Mouse (Mus musculus) brown adipose tissue, adult 24 weeks (tissue): ENCODE results near the gene Spag9. TPM values are rescaled to one million over a fixed set of nuclear protein-coding genes. Genes with fewer than 3 reads are reported as not detected.

Experiments
- H3K27ac ChIP-seq: fragments of 200-500 bp; replicated peaks from 2 replicates; pipeline ENCODE4 v1.5.1; 2012; ENCODE audit warnings: low read depth, mild to moderate bottlenecking, low read length
- H3K4me1 ChIP-seq: fragments of 200-500 bp; 2 replicates; pipeline ENCODE4 v1.6.1; 2012; ENCODE audit warnings: low read length, mixed read lengths; ENCODE audit not compliant: control insufficient read depth, insufficient read depth, insufficient read length
- H3K4me3 ChIP-seq: fragments of 200-500 bp; 2 replicates; pipeline ENCODE4 v1.5.1; 2012; ENCODE audit warnings: low read depth, mild to moderate bottlenecking, low read length, moderate library complexity; ENCODE audit not compliant: insufficient read depth
- polyA plus RNA-seq: library from polyadenylated mRNA; stranded (reverse); fragments of >200 nt; gene quantifications from 2 replicates; pipeline ENCODE4 v1.2.4, GENCODE M21; 2012; ENCODE audit not compliant: missing spikeins, insufficient read depth, insufficient read length

Gene Spag9
- 39.2 and 45.7 TPM in 2 replicates for polyA plus RNA-seq

DNA sequence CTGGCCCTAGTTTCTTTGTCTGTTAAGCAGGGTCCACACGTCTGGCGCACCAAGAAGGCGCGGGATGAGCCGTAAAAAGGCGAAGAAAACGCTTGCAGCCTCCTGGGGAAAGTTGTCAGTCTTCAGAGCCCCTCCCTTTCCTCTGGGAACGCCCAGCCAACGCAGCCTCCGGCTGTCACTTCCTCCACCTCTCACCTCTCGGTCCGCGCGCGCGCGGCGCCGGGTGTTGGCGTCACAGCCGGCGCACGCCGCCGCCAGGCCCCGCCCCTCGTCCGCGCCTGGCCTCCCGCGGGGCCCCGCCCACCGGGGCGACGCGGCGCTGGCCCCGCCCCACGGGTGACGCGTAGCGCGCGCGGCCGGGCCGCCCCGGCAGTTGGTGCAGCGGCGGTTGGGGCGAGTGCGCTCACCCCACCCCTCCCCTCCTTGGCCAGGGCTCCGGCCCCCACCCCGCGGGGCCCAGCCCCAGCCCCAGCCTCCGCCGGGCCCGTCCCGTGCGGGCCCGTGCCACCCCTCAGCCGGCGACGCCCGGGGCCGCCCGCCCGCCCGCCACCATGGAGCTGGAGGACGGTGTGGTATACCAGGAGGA is at the start of gene Spag9:
Gene Spag9, plus strand, starts transcription at position 372 of the 586 bp plus-strand sequence.
- Histone ChIP-seq H3K4me3 (peak within 1 kb of the TSS; percentile 99), H3K4me1 (peaks cover 9% of the 10 kb centered on the region), H3K27ac (peak within 1 kb of the TSS; percentile 99)

DNA sequence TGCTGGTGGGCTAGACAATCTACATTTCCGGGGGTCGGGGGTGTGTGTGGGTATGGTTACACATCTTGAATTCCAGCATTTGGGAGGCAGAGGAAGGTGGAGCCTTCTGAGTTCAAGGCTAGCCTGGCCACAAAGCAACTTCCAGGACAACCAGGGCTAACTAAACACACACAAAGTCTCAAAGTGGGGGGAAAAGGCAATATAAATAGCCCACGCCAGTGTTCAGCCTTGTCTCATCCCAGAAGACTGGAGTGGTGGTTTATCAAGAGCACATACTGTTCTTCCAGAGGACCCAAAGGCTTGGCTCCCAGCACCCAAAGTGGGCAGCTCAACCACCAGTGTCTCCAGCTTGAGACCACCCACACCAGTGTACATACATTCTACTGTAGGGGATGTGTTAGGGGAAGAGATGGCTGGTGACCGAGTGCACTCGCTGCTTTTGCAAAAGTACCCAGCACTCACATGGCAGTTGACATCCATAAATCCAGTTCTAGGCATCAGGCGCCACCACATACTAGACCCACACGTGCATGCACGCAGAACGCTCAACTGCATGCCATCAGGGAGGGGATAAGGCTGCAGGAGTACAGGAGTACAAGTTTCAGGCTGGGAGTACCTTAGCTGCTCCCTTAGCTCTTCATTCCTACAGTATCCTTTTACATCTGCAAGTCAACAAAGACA is 46.9 kb upstream of the Spag9 start:
- no peak overlapping the region for H3K4me3 ChIP-seq
- H3K4me1 ChIP-seq: peaks cover 8% of the 10 kb centered on the region
- no peak overlapping the region for H3K27ac ChIP-seq

DNA sequence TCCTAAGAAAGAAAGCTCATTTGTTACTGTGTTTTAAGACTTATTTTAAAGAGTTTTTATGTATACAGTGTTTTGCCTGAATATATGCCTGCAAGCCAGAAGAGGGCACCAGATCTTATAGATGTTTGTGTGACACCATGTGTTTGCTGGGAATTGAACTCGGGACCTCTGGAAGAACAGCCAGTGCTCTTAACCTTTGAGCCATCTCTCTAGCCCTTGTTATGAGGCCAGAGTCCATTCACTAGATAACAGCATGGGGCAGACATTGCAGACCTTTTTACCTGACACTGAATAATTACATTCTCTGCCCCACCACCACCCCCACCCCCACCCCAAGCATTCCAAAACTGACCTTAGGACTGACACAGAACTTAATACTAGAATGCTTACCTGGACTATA is 45.8 kb upstream of the Spag9 start:
- H3K27ac ChIP-seq: no peak overlapping the region
- H3K4me3 ChIP-seq: no peak overlapping the region
- peaks cover 8% of the 10 kb centered on the region for H3K4me1 ChIP-seq

DNA sequence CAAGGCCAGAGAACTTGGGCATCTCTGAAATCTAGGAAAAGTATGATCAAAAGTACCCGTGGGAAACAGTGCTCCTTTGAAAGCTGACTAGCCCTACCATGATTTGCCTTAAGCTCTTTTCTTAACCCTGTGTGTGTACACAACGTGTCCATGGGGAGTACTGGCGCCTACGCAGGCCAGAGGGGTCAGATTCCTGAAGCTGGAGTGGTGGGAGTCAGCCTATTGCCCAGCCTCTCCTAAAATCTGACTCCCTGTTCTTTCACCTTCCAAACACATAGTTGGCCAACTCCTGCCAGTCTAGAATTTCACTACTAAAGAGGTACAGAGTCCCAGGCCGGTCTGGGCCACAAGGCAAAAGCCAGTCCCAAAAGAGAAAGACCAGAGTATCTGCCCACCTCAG is 43.5 kb upstream of the Spag9 start:
- Histone ChIP-seq H3K4me3 (no peak overlapping the region), H3K27ac (no peak overlapping the region), H3K4me1 (peaks cover 14% of the 10 kb centered on the region)

DNA sequence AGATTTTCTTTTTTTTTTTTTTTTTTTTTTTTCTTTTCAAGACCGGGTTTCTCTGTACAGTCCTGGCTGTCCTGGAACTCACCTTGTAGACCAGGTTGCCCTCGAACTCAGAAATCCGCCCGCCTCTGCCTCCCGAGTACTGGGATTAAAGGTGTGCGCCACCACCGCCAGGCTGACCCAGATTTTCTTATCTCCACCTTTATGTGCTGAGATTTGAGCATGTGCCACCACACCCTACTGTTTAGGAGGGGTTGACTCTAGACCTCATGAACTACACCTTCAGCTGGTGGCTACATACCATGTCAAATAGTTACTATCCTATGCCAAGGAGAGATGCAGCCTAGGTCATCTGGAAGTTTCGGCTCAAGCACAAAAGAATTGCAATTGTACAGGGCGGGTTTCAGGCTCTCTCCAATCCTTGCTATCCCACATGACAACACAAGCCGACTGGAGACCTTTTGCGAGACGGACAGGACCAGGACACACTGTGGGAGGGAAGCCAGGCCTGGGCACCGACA is 41.1 kb upstream of the Spag9 start:
- Histone ChIP-seq H3K27ac (peak overlapping the region; percentile 97), H3K4me3 (peak overlapping the region; percentile 92), H3K4me1 (peaks cover 14% of the 10 kb centered on the region)

DNA sequence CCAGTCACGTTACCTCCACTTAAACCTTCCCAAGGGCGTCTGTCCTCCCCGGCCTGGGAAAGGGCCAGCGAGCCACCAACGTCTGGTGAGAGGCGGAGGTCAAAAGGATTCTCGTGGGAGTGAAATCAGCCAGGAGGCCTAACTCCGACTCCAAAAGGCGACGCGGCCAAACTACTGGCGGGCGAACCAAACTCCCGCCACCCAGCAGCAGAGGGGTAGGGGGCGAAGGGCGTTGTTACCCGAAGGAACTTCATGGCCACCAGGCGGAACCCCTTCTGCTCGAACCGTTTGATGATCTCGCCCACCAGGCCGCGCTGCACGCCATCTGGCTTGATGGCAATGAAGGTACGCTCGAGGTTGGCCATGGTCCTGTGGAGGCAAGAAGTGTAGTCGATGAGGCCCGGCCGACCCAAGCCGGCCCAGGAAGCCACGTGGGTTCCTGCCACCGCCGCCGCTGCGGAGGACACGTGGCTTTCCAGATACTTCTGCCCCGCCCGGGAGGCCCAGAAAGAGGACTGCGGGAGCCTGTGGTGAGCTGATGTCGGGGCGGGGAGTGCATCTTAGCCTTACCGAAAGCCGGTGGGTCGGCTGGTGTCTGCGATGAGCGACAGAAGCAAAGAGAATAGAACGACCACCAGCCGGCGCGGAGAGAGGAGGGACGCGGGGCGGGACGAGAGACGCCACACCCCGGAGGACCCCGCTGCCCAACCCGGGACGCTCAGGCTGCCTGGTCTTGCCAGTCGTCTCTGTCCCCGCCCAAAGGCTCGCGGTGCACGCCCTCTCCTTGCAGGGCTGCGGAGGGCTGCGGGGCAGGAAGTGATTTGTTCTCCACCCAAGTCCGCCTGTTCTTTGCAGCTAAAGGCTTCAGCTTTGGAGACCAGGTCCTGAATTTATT is 40.4 kb upstream of the Spag9 start:
- Histone ChIP-seq H3K4me1 (peaks cover 14% of the 10 kb centered on the region), H3K4me3 (peak overlapping the region; percentile 92), H3K27ac (peak overlapping the region; percentile 97)

DNA sequence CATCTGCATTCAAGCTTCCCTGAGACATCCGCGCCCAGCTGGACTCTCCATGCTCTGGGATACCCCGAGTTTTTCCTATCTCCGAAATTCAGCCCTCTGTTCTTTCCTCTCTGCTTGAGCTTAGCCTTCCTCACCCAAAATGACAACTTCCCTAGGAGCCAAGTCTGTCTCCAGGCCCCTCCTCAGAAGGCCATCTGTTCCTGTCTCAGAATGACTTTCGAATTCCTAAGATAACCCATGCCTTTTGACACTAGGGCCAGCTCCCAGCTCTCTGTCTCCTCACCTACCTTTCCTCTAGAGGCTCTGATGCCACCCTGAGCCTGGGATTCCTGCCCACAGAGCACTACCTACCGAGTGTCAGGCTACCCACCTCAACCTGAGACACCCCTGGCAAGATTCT is 39.7 kb upstream of the Spag9 start, which contains the start of gene Nme2:
Gene Nme2, minus strand, starts transcription at position 101 of the 400 bp plus-strand sequence.
- Histone ChIP-seq H3K27ac (peak within 1 kb of the TSS; percentile 97), H3K4me1 (peaks cover 14% of the 10 kb centered on the region), H3K4me3 (peak within 1 kb of the TSS; percentile 92)

DNA sequence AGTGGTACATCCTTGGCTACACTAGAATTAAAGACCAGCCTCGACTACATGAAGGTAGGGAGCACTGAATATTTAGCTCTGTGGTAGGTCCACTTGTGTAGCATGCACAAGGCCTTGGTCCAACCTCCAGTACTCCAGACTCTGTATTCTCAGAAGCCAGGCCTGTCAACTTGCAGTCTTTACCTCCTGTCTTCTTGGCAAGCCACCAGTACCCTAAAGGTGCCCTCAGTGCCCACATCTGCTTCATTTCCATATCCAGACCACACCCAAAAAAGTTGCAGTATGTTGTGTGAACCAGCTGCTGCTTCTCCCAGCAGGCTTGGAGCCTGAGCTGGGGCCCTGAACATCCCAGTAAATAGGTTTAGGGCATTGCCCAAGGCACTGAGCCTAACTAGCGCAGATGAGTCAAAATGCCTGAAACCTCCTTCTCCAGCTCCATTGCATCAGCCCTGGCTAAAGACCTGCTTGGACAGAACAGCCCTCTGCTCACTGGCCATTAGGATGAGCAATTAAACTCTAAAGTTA is 38.8 kb upstream of the Spag9 start:
- Histone ChIP-seq H3K27ac (no peak overlapping the region), H3K4me1 (peaks cover 14% of the 10 kb centered on the region), H3K4me3 (no peak overlapping the region)

DNA sequence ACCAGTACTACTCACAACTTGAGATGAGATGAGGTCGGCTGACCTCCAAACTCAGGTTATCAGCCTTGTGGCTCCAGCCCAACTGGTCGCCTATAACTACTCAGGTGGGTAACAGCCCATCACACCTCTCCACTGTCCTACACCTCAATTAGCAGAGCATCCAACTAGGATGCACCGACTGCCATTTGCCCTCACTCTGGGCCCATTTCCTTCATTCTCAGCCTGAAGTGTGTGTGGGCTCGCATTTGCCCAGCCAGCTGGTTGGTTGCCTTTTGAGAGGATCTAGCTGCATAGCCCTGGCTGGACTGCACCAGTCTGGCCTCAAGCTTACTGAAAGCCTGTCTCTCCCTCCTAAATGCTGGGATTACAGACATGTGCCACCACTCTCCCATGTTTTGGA is 38.1 kb upstream of the Spag9 start:
- H3K4me3 ChIP-seq: no peak overlapping the region
- H3K27ac ChIP-seq: no peak overlapping the region
- H3K4me1 ChIP-seq: peaks cover 9% of the 10 kb centered on the region

DNA sequence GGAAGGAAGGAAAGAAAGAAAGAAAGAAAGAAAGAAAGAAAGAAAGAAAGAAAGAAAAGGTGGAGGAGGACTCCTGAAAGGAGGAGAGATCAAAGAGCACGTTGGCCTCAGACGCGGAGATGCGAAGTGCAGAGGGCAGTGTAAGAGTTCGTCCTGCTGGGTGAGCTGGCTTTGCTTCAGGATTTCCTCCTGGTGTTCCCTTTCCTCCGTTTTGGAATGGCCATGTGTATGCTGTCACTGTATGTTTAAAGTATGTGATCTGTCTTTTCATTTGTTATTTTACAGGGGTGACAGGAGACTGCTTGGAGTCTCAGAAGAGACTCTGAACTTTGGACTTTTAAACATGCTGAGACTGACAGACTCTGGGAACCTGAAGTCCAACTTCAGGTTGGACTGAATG is 34.4 kb upstream of the Spag9 start:
- no peak overlapping the region for H3K27ac ChIP-seq
- no peak overlapping the region for H3K4me3 ChIP-seq
- H3K4me1 ChIP-seq: peaks cover 3% of the 10 kb centered on the region; the same call in 1 of the 2 replicates

DNA sequence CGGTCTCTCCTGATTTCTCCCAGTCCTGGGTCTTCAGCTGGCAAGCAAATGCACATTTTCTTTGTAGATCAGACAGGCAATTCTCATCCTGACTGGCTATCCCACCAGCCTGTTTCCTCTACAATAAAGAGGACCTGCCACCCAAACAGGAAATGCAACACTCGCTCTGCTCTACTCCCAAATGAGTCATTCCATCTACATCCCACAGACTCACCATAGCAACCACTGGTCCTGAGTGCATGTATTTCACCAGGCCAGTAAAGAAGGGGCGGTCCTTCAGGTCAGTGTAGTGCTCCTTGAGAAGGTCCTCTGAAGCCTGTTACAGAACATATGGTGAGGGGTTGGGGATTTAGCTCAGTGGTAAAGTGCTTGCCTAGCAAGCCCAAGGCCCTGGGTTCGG is 32.9 kb upstream of the Spag9 start:
- Histone ChIP-seq H3K4me3 (no peak overlapping the region), H3K27ac (no peak overlapping the region), H3K4me1 (peaks cover 4% of the 10 kb centered on the region; the same call in 1 of the 2 replicates)

DNA sequence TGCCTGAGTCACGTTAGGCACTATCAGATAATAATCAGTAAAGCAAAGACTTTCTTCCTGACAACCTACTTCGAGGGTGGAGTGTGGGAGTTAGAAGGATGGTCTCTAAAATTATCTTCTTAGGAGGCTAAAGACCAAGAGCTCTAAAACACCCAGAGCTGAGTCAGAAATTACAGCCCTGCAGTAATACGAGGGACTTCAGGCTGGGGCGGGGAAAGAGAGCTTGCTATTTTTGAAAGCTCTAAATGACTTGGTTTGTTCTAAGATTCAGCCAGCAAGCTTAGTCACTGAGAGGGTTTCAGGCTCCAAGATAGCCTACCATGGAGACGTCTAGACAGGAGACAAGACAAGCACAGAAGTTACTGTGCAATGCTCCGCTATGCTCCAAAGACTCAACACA is 30.5 kb upstream of the Spag9 start:
- no peak overlapping the region for H3K4me3 ChIP-seq
- peaks cover 4% of the 10 kb centered on the region; the same call in 1 of the 2 replicates for H3K4me1 ChIP-seq
- no peak overlapping the region for H3K27ac ChIP-seq

DNA sequence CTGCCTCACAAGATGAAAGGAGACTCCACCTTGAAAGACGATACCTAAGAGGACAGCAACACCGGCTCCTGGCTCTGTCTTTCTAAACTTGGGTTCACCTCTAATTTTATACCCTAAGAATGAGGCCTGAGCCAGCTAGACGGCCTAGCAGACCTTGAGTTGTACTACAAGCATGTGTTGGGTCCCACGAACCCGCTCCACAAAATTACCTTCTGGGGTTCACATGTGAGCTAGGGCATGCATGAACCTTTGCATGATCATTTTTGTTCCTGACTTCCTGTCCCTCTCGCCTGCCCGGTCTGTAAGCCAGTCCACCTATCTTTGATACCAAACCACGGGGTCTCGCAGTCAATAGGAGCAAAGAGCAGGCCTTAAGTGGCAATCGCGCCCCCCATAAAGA is 28.5 kb upstream of the Spag9 start:
- Histone ChIP-seq H3K4me1 (peaks cover 4% of the 10 kb centered on the region; the same call in 1 of the 2 replicates), H3K27ac (peak overlapping the region; percentile 81)

DNA sequence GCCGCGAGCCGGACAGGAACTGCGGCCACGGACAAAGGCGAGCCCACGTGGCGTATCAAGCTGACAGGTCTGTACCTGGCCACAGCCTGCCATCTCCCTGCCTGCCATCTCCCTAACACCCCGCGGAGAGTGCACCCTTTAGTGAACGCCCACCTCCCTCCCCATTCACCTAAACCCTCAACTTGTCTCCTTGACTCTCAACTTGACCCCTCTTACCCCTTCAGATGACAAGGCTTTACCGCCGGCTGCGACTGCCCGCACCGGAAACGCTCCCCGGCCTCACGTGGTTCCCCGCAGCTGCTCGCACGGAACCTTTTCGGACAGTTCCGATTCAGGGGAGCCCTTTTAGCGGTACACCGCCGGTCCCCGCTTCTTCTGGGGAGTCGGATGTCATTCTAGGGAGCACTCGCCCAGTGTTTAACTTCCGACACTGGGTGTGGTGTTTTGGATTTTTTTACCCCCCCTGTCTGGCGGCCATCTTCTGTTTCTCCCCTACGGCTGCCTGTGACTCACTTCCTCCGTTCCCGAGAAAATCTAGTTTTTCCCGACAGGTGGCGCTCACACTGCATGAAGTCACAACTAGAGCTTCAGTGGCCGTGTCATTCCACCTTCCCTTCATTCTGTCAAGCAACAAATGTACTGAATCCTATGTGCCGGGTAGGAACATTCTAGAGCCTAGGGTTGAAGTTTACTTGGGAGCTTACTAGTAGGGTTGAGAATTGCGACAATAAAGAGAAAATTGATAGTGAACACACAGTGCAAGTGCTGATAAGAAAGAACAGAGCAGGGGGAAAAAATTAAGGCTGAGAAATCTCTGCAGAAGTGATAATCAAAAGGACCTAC is 27.7 kb upstream of the Spag9 start, which contains the start of the genes Gm20390 and Nme1:
Gene Gm20390, minus strand, starts transcription at position 289 of the 843 bp plus-strand sequence.
Gene Nme1, minus strand, starts transcription at position 517 of the 843 bp plus-strand sequence.
- Histone ChIP-seq H3K4me1 (peaks cover 7% of the 10 kb centered on the region; the same call in 1 of the 2 replicates), H3K4me3 (peak within 1 kb of the TSS; percentile 88), H3K27ac (peak within 1 kb of the TSS; percentile 81)

More for the DNA sequence above, 28.5 kb upstream of the Spag9 start:
- H3K4me3 ChIP-seq: peak overlapping the region; percentile 88
